Mouse (Mus musculus) intestine, embryonic 14.5 days (tissue): Measurements from ENCODE around the gene Grk6. TPM values are rescaled to one million over a fixed set of nuclear protein-coding genes. Genes with fewer than 3 reads are reported as not detected.
A peak's percentile ranks its signal among the peaks of the same experiment; 100 is the strongest.

Source experiments
- ATAC-seq: fragments of 200-750 bp; cut with Nextera tagmentation; replicated peaks from 2 replicates; pipeline ENCODE4 v1.8.0; 2017; ENCODE audit warnings: low read depth, moderate number of reproducible peaks, moderate TSS enrichment, moderate library complexity; ENCODE audit not compliant: low FRiP score, low TSS enrichment
- DNase-seq: peaks from one replicate; pipeline ENCODE4 v3.0.0-alpha.2; 2018; ENCODE audit warnings: low spot score
- H3K27ac ChIP-seq: fragments of 300-500 bp; sonication (generic); 2 replicates; pipeline ENCODE4 v1.5.1; 2014; ENCODE audit warnings: low read depth, mild to moderate bottlenecking, control low read depth
- H3K27me3 ChIP-seq: fragments of 300-500 bp; sonication (generic); replicated peaks from 2 replicates; pipeline ENCODE4 v1.6.1; 2014; ENCODE audit warnings: low read length, control low read depth; ENCODE audit not compliant: control insufficient read depth, insufficient read depth
- H3K36me3 ChIP-seq: fragments of 300-500 bp; sonication (generic); 2 replicates; pipeline ENCODE4 v1.6.1; 2014; ENCODE audit warnings: low read length, control low read depth; ENCODE audit not compliant: control insufficient read depth, insufficient read depth
- H3K4me1 ChIP-seq: fragments of 300-500 bp; sonication (generic); replicated peaks from 2 replicates; pipeline ENCODE4 v1.6.1; 2014; ENCODE audit warnings: low read length, control low read depth, mixed read lengths; ENCODE audit not compliant: control insufficient read depth, insufficient read depth
- H3K4me2 ChIP-seq: fragments of 300-500 bp; sonication (generic); 2 replicates; pipeline ENCODE4 v1.6.1; 2014; ENCODE audit warnings: low read length
- H3K4me3 ChIP-seq: fragments of 300-500 bp; sonication (generic); 2 replicates; pipeline ENCODE4 v1.5.1; 2014; ENCODE audit warnings: low read depth, low read length, control low read depth, mixed read lengths
- H3K9ac ChIP-seq: fragments of 300-500 bp; sonication (generic); 2 replicates; pipeline ENCODE4 v1.6.1; 2014; ENCODE audit warnings: mild to moderate bottlenecking, low read length
- H3K9me3 ChIP-seq: fragments of 300-500 bp; sonication (generic); 2 replicates; pipeline ENCODE4 v1.6.1; 2016; ENCODE audit warnings: low read length, control low read depth; ENCODE audit not compliant: control insufficient read depth
- WGBS: fragments of 180-500 bp; shearing (Covaris S2); extraction: QIAGEN DNeasy Blood & Tissue Kit; methylation state at CpG from one replicate; pipeline ENCODE4 v1.1.7; 2014; 5-methylcytosine and 5-hydroxymethylcytosine counted together
- polyA plus RNA-seq: library from polyadenylated mRNA; unstranded; fragments of >200 nt; fragmentation: Nextera tagmentation; extraction: Ambion mirVana; gene quantifications from 2 replicates; pipeline ENCODE4 v1.2.1, GENCODE M21; 2014

The Grk6 gene
- polyA plus RNA-seq, 1 experiment from 2014 or later, result 55.1 TPM

- Histone ChIP-seq H3K9me3 (no peaks in the 10 kb centered on the region), H3K4me2 (no peak overlapping the region), H3K9ac (no peak overlapping the region), H3K27me3 (no peaks in the 10 kb centered on the region), H3K4me1 (peaks cover 7% of the 10 kb centered on the region; the same call in 1 of the 2 replicates), H3K27ac (no peak overlapping the region), H3K36me3 (peaks cover 55% of the 10 kb centered on the region), H3K4me3 (no peak overlapping the region)
- DNase-seq (no peak), ATAC-seq (no peak)
- WGBS, result 89% methylated on average over 5 of the region's 5 CpGs
Measured at GRCm38 (mm10) chr13:55475750-55476149, 30.9 kb downstream of the Grk6 start.

GRCm38 (mm10) chr13:55476256-55476655 is 31.4 kb downstream of the Grk6 start:
- Histone ChIP-seq H3K9ac (no peak overlapping the region), H3K9me3 (no peaks in the 10 kb centered on the region), H3K4me3 (no peak overlapping the region), H3K36me3 (peaks cover 61% of the 10 kb centered on the region), H3K27ac (no peak overlapping the region), H3K4me1 (peaks cover 7% of the 10 kb centered on the region; the same call in 1 of the 2 replicates), H3K4me2 (no peak overlapping the region), H3K27me3 (no peaks in the 10 kb centered on the region)
- DNase-seq (peak; percentile 46), ATAC-seq (no peak)
- 91% methylated on average over 8 of the region's 8 CpGs for WGBS

- Histone ChIP-seq H3K4me3 (no peak overlapping the region), H3K4me1 (peaks cover 8% of the 10 kb centered on the region; the same call in 1 of the 2 replicates), H3K36me3 (peaks cover 72% of the 10 kb centered on the region), H3K27me3 (no peaks in the 10 kb centered on the region), H3K27ac (no peak overlapping the region), H3K9ac (no peak overlapping the region), H3K9me3 (no peaks in the 10 kb centered on the region), H3K4me2 (no peak overlapping the region)
- ATAC-seq, result no peak
- peak; percentile 48 for DNase-seq
- 65% methylated on average over 16 of the region's 16 CpGs for WGBS
Measured at GRCm38 (mm10) chr13:55477492-55477891, 32.6 kb downstream of the Grk6 start.

- H3K36me3 ChIP-seq, result peaks cover 77% of the 10 kb centered on the region
- WGBS, result 48% methylated on average over 5 of the region's 5 CpGs
- DNase-seq (peak; percentile 73), ATAC-seq (no peak)
- no peak overlapping the region for H3K27ac ChIP-seq
- peaks cover 11% of the 10 kb centered on the region for H3K4me1 ChIP-seq
- H3K9me3 ChIP-seq, result no peaks in the 10 kb centered on the region
- H3K4me2 ChIP-seq, result no peak overlapping the region
- H3K9ac ChIP-seq, result no peak overlapping the region
- no peak overlapping the region for H3K4me3 ChIP-seq
- H3K27me3 ChIP-seq, result no peaks in the 10 kb centered on the region
Measured at GRCm38 (mm10) chr13:55478036-55478435, 33.2 kb downstream of the Grk6 start.

GRCm38 (mm10) chr13:55479008-55479407 is 34.1 kb downstream of the Grk6 start:
- DNase-seq (no peak), ATAC-seq (no peak)
- Histone ChIP-seq H3K4me2 (no peak overlapping the region), H3K27me3 (no peaks in the 10 kb centered on the region), H3K4me1 (peaks cover 15% of the 10 kb centered on the region), H3K36me3 (peaks cover 77% of the 10 kb centered on the region), H3K9me3 (no peaks in the 10 kb centered on the region), H3K9ac (no peak overlapping the region), H3K27ac (no peak overlapping the region), H3K4me3 (no peak overlapping the region)
- WGBS, result 82% methylated on average over 7 of the region's 7 CpGs

GRCm38 (mm10) chr13:55479929-55480328 is 35.1 kb downstream of the Grk6 start:
- no peak overlapping the region for H3K27ac ChIP-seq
- H3K4me2 ChIP-seq, result no peak overlapping the region
- H3K4me1 ChIP-seq, result peaks cover 24% of the 10 kb centered on the region
- peaks cover 72% of the 10 kb centered on the region for H3K36me3 ChIP-seq
- H3K9ac ChIP-seq, result no peak overlapping the region
- no peaks in the 10 kb centered on the region for H3K9me3 ChIP-seq
- no peak overlapping the region for H3K4me3 ChIP-seq
- no peaks in the 10 kb centered on the region for H3K27me3 ChIP-seq
- DNase-seq, result no peak
- no peak for ATAC-seq

GRCm38 (mm10) chr13:55482542-55482941 is 37.7 kb downstream of the Grk6 start:
- Histone ChIP-seq H3K4me2 (peak overlapping the region; percentile 30; the same call in 1 of the 2 replicates), H3K36me3 (peaks cover 47% of the 10 kb centered on the region), H3K9me3 (no peaks in the 10 kb centered on the region), H3K4me1 (peaks cover 44% of the 10 kb centered on the region), H3K4me3 (no peak overlapping the region), H3K27ac (peak overlapping the region; percentile 55; the same call in 1 of the 2 replicates), H3K9ac (no peak overlapping the region), H3K27me3 (no peaks in the 10 kb centered on the region)
- 65% methylated on average over 7 of the region's 7 CpGs for whole genome bisulfite sequencing
- ATAC-seq (no peak), DNase-seq (no peak)

- Histone ChIP-seq H3K27ac (peak overlapping the region; percentile 55; the same call in 1 of the 2 replicates), H3K9me3 (no peaks in the 10 kb centered on the region), H3K9ac (no peak overlapping the region; the same call in 1 of the 2 replicates), H3K4me2 (peak overlapping the region; percentile 30), H3K36me3 (peaks cover 43% of the 10 kb centered on the region), H3K27me3 (no peaks in the 10 kb centered on the region), H3K4me3 (no peak overlapping the region), H3K4me1 (peaks cover 44% of the 10 kb centered on the region)
- no peak for ATAC-seq
- DNase-seq, result no peak
- 25% methylated on average over 9 of the region's 9 CpGs for WGBS
Measured at GRCm38 (mm10) chr13:55483071-55483470, 38.2 kb downstream of the Grk6 start.

- peak overlapping the region; percentile 55 for H3K27ac ChIP-seq
- peaks cover 43% of the 10 kb centered on the region for H3K36me3 ChIP-seq
- H3K4me3 ChIP-seq, result no peak overlapping the region
- H3K4me2 ChIP-seq, result peak overlapping the region; percentile 30
- H3K9ac ChIP-seq, result no peak overlapping the region; the same call in 1 of the 2 replicates
- ATAC-seq (no peak), DNase-seq (no peak)
- H3K27me3 ChIP-seq, result no peaks in the 10 kb centered on the region
- H3K4me1 ChIP-seq, result peaks cover 44% of the 10 kb centered on the region
- no peaks in the 10 kb centered on the region for H3K9me3 ChIP-seq
- WGBS, result 49% methylated on average over 15 of the region's 15 CpGs
Measured at GRCm38 (mm10) chr13:55483593-55483992, 38.7 kb downstream of the Grk6 start.
